Mouse (Mus musculus): ENCODE results near the gene F2rl2. TPM values are rescaled to one million over a fixed set of nuclear protein-coding genes. Genes with fewer than 3 reads are reported as not detected.

Gene F2rl2
- total RNA-seq (2021), result under 1 TPM; 0.27 to 0.47 TPM

DNA sequence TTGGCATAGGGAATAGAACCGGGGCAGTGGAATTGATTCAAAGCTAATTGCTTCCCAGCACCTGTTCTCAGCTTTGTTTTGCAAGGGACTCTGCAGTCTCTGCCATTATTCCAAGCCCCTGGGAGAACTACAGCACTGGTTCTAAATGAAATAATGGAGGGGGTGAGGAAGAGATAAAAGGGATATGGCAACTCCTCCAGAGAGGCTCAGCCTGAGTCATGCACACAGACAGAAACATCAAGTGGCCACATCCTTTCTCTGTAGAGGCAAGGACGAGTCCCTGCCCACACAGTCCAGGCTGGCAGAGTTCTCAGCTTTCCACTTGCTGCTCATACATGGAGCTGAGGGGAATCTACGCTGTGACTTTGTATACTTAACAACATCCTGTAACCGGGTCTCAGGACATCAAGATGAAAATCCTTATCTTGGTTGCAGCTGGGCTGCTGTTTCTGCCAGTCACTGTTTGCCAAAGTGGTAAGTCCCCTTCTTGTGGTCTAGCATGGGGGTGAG is at the start of gene F2rl2:
Gene F2rl2 (plus strand): TSS at position 200 of the 510 bp plus-strand sequence.
- no peak for DNase-seq (ENCODE audit: extremely low spot score in 1 of 2, low spot score in 1 of 2)

DNA sequence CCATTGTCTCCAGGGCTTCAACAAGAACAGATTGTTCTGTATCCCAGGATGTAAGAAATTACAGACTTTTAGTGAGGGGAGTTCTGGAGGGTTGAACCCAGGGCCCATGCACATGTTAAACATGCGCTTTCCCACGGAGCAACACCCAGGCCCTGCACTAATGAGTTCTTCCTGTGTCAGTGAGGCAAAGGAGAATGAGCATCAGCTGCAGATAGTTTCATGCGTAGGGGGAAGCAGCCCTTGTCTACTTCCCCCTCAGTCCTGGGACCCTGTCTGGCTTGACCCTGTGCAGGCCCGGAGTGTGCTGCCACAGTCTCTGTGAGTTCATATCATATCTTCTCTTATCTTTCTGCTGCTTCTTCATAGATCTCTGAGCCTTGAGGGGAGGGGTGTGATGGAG is 49.4 kb upstream of the F2rl2 start:
- no peak for DNase-seq (ENCODE audit: extremely low spot score in 1 of 2, low spot score in 1 of 2)

DNA sequence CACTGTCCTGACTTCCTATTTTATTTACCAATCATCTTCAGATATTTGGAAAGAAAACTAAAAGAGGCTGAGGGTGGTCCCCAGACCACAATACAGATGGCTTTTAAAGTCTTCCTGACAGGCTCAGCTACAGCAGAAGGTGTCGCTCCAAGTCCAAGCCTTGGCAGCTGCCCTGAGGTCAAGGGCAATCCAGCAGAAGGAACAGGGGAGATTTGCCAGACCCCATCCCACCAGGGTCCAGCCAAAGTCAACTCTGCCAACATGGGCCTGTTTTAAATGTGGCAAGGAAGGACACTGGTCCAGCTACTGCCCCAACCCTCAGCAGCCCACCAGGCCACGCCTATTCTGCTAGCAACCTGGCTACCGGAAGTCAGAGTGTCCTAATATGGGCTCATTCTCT is 46.7 kb upstream of the F2rl2 start:
- DNase-seq (ENCODE audit: extremely low spot score in 1 of 2, low spot score in 1 of 2), result no peak

DNA sequence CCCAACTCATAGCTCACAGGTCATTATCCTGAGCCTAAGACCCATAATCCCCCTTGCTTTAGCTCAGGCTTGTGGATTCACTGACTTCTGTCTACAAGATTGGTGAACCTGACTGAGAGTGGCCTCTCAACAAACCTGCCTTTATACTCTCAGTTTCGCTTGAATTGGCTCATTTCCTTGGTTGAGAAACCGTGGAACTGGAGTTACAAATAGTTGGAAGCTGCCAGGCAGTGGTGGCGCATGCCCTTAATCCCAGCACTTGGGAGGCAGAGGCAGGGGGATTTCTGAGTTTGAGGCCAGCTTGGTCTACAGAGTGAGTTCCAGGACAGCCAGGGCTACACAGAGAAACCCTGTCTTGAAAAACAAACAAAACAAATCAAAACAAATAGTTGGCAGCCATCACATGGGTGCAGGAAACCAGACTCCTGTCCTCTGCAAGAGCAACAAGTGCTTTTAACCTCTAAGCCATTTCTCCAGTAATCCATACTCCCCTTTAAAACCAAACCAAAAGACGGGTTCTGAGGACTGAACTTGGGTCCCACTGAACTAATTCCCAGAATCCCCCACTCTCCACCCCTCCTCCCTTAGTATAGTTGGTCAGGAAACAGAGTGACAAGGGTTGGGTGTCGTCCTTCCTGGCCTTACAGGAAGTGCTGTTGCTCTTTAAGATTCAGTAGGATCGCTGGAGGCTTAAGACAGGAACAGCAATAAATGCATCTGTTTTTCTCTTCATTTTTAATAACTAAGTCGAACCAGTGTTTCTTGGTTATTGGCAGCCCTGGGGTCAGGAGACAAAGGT is 44.6 kb upstream of the F2rl2 start:
- DNase-seq (ENCODE audit: extremely low spot score in 1 of 2, low spot score in 1 of 2), result no peak

DNA sequence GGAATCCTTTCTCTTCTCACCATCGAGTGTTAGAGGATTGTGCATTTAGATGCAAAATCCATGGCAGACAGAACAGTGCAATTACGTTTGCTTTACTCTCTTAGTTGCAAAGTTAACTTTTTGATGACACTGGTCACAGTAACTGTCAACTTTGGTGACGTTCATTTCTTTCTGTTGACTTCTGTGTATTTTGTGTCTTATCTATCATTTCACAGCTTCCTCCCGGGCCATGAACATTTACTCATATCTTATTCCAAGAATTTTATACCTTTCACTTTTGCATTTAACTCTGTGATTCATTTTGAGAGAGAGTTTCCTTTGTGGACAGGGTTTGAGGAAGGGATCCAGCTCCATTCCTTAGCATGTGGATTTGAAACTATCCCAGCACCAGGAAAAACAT is 43.0 kb upstream of the F2rl2 start:
- DNase-seq (ENCODE audit: extremely low spot score in 1 of 2, low spot score in 1 of 2), result no peak

DNA sequence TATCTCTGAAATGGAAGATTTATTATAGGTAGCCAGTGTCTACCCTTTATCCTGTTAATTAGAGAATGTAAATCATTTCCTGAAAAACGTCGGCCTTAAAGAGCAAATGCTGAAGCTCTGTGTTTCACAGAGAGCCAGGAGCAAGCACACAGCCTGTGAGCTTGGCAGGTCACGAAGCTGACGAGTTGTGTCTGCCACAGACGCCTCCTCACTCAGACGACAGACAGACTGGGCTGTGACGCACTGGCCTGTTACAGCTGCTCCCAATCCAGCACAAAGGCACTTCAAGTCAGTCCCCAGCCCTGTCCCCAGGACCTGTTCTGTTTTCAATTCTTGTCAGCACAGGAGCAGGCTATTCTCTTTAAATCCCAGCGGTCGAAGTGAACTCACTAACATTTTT is 41.4 kb upstream of the F2rl2 start:
- DNase-seq (ENCODE audit: extremely low spot score in 1 of 2, low spot score in 1 of 2), result no peak

DNA sequence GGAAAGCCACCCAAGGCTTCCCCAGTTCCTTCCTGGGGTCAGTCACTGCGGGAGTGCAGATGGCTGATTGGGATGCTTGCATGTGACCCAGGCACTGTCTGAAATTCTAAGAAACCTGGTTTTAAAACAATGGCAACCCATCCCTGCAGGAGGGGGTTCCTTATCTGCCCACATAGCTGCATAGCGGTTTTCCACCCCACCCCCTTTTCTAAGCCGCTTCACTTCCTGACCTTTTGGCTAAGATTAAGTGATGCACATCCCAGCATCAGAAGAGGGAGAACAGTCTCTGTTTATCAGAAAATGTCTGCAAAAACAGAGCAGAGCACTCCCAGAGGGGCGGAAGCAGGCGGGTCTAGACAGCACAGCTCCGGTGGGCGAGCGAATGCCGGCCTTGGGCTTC is 39.5 kb upstream of the F2rl2 start:
- no peak for DNase-seq (ENCODE audit: extremely low spot score in 1 of 2, low spot score in 1 of 2)

DNA sequence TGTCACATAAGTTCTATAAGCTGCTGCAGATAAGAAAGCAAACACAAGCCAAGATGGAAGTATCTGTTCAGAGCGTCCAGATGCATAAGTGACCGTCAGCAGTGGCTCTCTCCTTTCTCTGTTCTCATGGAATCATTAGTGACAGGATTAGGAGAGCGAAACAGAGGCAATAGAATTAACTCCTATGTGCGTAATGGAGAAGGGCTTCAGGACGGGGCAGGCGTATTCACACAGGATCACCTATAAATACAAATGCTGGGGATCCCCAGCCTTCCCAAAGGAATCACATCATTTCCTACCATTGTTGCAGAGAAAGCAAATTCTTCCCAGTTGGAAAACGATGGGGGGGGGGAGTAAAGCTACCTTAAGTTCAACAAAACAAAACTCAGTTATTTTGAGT is 37.2 kb upstream of the F2rl2 start:
- DNase-seq (ENCODE audit: extremely low spot score in 1 of 2, low spot score in 1 of 2), result no peak

DNA sequence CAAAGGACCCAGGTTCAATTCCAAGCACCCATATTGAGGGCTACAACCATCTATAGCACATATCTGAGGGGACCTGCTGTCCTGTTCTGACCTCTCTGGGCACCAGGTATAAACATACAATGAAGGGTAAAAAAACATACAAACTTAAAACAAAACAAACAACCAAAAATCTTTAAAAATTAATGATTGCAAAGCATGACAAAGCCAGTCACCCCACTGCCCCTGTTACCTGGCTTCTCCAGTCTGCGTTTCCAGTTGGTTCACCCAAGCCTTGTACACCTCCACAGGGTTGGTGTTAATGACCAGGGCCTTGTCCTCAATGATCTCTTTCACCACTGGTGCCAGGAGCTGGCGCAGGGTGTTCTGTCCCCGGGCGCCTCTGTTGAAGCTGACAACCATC is 32.8 kb upstream of the F2rl2 start:
- DNase-seq (ENCODE audit: extremely low spot score in 1 of 2, low spot score in 1 of 2), result no peak

DNA sequence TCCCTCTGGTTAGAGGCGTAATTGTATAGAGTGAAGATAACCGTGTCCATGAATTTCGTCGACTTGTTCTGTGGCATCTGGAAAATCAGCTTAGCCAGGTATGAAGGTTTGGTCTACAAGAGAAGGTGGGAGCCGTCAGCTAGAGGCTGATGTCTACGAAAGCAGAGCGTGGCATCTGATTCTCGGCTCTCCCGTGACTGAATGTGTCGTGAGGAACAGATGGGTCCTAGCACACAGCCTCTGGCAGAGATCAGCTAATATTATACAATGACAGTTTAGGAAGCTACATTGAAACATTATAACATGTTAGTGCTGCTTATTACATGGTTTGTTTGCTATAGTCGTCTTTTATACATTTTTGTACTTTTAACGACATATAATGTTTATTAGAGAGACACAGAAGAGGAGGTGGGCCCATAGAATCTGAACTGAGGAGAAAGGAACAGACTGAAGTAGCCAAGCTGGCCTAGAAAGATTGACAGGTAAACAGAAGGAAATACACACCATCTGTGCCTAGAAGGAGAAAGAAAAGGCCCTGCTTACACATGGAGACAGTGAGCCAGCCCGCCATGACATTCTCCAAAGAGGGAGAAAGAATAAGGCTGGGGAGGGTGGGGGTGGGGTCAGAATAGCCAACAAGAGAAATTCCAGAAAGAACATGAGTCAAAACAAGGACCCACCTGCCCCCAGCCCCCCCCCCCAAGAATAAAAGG is 30.9 kb upstream of the F2rl2 start:
- DNase-seq (ENCODE audit: extremely low spot score in 1 of 2, low spot score in 1 of 2), result no peak

DNA sequence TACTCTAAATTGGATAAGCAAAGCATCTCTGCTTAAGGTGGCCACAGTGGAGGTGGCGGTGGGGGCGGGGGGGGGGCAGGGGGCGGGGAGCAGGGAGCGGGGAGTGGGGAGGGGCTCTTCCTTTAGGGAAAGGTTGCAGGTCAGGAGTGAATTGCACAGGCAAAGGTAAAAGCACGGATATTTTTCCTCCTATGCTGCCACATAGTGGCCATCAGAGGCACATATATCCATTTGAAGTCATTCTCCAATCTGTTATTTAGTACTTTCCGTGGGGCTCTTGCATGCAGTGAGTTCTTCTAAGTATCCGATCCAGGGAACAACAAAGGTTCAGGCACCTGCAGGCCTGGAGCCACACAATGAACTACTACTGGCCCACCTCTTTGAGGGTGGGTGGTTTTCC is 29.4 kb upstream of the F2rl2 start:
- DNase-seq (ENCODE audit: extremely low spot score in 1 of 2, low spot score in 1 of 2), result no peak

DNA sequence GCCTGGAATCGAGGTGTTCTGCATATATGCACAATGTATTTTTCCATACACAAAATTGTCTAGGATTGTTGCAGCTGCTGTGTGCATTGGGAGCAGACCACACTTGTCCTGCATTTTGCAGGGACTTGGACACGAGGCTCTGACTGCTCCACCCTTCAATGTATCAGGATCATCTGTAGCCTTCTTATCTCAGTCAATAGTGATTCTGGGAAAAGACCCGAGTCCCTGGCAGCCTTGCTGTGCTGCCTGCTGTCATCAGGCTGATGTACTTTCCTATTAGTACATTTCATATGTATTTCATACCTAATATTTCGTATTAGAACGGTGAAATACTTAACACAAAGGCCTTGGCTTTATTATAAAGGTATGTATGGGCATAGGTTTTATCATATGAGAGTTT is 26.1 kb upstream of the F2rl2 start:
- no peak for DNase-seq (ENCODE audit: extremely low spot score in 1 of 2, low spot score in 1 of 2)

DNA sequence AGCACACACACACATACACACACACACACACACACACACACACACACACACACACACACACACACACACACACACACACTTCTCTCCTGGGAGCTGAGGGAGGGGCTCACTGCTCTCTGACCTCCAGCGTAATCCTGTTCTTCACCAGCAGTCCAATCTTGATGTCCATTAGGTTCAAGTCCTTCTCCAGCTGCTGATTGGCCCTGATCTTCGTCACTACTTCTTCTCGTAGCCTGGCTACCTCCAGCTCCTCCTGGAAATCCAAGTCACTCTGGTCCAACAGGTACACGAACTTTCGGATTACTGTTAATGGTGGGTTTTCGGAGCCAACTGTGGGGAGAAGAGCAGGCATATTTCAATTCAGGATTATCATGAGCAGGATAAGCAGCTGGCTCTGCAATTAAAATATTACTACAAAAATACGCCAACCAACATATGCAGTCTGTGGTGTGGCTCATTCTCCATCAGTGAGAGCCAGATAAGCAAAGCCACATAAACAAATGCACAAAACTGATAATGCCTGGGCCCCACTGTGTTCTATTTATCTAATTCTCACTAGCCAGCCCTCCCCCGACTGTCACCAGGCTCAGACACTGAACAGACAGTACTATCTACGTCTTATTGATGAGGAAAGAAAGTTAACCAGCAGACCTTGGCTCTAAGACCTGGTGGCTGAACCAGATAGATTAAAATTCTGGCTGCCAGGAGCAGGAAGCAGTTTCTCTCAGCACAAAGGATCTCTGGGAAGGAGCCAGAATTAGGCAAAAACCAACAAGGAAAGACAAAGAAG is 25.4 kb upstream of the F2rl2 start:
- no peak for DNase-seq (ENCODE audit: extremely low spot score in 1 of 2, low spot score in 1 of 2)

DNA sequence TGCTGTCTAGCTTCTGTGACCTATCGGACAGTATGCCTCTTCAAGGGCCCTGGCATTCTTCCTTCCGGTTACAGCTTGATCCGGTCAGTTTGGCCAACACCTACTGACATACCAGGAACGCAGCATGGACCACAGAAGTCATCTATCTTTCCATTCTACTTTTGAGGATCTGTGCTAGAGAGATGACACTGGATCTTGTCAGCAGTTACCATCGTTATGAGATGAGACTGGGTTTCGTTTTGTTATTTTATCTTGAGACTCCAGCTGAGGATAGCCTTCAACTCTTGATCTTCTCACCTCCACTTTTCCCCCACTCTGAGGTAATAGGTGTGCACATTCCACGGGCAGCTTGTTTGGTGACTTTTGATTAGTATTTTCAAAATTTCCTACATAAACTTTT is 24.3 kb upstream of the F2rl2 start:
- no peak for DNase-seq (ENCODE audit: extremely low spot score in 1 of 2, low spot score in 1 of 2)

DNA sequence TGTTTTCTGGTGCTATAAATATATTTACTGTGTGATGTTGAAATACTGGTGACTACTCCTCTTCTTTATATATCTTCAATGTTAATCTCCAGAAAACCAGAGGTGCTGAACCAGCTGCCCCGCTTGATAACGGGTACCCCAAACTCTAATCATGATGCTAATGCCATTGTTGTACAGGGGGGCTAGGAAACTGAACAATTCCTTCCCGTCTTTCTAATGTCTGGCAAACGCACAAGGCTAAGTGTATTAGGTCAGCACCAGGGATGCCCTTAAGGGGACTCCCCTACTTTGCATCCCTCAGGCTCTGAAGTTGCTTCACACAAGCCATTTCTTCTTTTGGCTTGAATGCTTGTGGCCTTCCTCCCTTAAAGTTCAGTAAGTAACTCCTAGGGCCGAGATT is 17.6 kb upstream of the F2rl2 start:
- DNase-seq (ENCODE audit: extremely low spot score in 1 of 2, low spot score in 1 of 2), result no peak

DNA sequence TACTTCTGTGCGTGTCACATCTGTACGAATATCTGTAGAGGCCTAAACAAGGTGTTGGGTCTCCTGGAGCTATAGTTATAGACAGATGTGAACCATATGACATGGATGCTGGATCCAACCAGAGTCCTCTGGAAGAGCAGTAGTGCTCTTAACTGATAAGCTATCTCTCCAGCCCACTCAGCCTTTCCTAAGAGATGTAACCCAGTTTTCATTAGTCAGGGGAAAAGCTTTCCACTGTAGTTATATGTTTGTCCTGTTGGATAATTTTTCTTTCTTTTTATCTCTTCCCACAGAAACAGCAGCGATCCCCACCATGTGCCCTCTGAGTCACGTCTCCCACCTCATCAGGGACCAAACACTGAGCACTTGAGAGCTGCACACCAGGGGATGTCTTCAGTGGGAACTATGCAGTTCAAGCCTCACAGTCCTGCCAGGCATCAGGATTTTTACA is 17.1 kb upstream of the F2rl2 start:
- DNase-seq (ENCODE audit: extremely low spot score in 1 of 2, low spot score in 1 of 2), result no peak

DNA sequence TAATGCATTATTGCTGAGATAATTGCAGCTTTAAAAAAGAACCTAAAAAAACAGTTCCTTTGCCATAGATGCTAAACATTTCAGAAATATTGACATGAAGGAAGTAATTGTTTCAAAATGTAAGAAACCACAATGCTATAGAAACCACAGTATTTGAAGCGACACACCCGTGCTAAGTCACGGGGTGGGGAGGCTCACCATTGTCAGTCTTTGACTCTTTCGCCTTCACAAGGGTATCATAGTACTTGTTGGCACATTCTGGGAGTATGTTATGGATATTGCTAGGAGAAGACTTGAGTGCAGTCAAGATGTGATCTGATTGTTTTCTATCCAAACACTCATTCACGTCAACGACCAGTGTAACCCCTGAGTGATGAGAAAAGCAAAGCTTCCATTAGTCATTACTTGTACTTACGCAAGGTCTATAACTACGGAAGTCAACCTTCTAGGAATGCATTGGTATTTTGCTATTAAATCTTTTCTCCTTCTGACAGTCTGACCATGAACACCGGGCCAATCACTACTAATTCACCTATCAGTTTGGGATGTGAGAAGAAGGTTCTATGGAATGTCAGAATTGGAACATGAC is 11.9 kb upstream of the F2rl2 start:
- DNase-seq (ENCODE audit: extremely low spot score in 1 of 2, low spot score in 1 of 2), result no peak

DNA sequence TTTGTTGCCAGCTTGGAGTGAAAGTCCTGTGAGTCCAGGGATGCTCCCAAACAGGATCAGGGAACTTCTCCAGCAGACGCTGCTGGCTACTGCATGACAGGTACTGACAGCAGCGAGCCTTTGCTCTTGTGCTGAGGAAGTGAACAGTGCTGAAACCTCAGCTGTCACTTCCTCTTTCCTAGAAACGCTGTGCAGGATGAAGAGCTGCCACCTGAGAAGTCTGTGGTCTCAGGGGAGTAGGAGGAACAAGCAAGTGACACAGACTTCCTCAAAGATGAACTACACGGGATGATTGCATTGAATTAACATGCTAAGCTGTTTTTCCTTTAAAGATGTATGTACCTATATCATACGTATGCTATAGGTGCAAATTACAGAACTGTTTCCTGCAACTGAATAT is 10.9 kb upstream of the F2rl2 start:
- no peak for DNase-seq (ENCODE audit: extremely low spot score in 1 of 2, low spot score in 1 of 2)

DNA sequence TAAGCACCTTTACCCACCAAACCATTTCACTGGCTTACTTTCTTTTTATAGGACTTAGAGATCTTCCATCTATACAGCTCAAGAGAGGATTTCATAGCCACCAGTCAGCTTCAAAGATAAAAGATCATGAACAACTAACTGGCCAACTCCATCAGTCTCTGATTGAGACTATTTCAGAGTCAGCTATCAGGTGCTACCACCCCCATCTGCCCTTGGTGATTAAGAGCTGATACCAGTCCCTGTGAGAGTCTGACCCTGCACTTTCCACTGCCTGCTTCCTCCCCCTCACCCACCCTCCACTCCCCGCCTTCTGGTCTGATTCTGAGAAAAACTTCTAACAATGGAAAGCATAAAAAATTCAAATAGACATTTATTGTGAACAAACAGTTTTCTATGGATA is 8.1 kb upstream of the F2rl2 start:
- DNase-seq (ENCODE audit: extremely low spot score in 1 of 2, low spot score in 1 of 2), result no peak

DNA sequence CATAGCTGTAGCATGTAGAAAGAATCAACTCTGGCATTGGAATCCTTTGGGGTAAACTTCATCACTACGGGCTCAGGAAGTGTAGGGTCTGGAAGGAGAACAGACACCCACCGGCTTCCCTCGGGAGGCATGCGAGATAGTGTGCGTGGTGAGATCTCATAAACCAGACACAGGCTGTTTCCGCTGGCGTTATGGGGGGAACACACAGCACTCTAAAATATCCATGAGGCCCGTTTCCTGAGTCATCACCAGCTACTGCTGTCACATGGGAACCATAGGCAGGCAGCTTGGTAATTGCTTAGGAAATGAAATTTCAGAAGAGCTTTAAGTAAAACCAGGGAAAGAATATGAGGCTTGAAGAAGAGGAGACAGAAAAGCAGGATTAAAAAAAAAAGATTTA is 4.5 kb upstream of the F2rl2 start:
- DNase-seq (ENCODE audit: extremely low spot score in 1 of 2, low spot score in 1 of 2), result no peak
